Mouse (Mus musculus): ENCODE measurements at regions not wholly inside any gene's neighbourhood (a gene's known extent, or its start where the extent isn't known, plus 50 kb on each side); places are given as distances from the start of the nearest gene placed in this dataset.
A peak's percentile ranks its signal among the peaks of the same experiment; 100 is the strongest.

DNA sequence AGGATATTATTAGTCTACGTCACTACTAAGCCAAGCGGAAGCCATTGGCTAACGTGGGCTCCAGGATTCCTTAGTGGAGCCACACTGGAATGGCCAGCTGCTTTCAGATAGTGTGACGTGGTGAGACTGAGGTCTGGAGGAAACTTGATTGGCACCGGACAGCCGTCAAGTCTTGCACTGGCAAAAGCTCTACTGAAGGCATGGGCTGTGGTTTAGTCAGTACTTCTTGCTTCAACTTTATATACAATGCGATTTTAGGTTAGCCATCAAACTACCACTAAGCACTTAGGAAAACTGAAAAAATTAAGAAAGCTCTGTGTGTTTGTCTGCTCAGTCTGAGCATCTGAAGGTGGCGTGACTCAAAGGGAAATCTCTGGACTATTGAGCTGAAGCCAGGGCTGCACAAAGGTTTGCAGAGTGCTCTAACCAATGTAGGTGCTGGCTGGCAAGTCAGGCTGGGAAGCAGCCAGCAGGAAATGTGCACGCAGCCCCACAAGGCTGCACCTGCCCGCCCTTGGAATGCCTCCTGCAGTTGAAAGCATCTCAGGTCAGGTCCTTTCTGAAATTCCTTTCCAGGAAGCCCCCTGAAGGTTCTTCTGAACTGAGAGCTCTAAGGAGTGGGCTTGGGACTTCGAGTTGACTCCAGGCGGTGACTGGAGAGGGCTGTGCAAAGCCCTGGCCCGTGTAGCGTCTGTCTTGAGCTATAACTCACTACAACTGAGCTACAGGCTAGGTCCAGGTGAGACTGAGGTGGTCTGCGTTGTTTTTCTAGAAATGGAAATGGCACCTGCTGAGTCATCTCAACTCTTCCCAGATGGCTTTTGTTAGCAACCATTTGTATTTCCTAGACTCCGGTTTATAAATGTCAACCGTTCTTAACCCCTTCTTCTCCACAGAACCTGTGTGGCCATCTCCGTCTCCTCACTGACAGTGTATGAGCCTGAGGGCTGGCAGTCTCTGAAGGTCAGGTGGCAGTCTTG, 172.2 kb upstream of the Id2 start:
- DNase-seq (ENCODE audit: low spot score in 2 of 2), result no peak

DNA sequence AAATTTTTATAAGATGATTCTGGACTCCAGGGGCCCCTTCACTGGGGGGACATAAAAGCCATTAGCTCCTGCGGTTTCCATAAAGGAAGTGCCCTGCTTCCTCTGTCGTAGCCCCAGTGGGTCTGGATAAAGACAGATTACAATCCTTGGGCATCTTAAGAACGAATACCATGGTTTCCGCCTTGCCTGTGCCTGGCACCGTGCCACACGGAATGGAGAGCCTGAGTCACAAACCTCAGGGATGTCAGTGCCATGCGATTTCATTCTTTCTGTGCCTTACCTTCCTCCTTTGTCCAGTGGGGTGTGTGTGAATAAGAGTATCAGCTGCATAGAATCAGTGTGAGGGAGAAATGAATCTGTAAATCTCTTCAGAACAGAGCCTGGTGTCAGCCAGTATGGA, 171.4 kb upstream of the Id2 start:
- no peak for DNase-seq (ENCODE audit: low spot score in 2 of 2)

DNA sequence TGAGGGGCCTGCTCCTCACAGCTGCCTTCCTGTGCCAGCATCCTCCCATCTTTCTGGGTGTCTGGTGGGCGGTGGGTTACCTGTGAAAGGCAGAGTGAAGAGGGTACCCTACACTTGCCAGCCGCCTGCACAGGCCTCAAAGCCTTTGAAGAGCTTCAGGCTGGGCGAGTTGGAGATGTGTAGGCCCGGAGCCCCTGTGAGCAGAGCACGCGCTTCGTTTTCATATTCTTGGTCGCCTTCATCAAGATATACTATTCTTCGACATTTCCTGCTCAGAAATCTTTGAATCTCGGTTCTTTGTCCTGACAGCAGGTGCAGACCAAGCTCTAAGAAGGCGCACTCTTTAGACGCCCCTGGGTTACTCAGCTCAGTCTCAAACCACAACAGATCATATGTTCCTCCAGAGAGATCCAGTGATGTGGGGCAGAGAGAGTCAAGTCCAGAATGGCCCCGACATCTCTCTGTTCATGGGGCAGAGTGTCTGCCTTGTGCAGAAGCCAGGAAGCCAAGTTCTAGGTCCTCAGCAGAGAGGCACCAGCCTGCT, 170.7 kb upstream of the Id2 start:
- no peak for DNase-seq (ENCODE audit: low spot score in 2 of 2)

DNA sequence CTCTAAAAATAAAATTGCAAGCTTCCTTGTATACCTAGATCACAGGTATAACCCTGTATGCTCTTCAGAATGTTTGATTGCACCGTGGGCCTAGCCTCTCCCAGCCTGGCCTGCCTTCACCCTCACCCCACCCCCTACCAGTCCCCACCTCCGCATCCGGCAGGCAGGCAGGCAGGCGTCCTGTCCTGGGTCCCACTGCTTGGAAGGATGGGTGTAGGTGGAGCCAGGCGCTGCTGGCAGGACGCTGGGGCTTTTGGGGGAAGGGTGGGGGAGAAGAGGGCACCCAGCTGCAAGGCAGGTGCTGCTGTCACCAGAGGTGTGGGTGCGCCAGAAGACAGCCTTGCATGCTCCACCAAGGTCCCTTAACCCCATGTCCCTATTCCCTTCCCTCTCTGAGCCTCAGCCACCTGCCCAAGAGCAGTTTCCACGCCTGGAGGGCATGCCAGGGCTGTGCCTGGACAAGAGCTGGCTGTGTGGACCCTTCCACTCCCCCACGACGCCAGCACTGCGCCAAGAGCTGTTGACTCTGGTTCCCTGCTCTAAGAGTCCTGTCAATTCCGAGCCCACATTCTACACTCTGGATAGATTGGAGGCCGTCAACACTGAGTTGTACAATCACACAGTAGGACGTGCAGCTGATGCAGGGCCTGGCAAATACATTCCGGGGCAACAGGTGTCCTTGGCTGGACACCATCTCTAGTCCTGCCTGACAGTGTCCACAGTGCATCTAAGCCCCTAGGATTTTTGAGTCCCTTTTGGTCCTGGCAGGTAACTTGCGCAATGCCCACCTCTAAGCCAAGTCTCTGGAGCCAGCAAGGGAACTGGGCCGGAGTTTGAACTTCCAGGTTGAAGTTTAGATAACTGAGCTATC, 170.0 kb upstream of the Id2 start:
- DNase-seq (ENCODE audit: low spot score in 2 of 2), result no peak

DNA sequence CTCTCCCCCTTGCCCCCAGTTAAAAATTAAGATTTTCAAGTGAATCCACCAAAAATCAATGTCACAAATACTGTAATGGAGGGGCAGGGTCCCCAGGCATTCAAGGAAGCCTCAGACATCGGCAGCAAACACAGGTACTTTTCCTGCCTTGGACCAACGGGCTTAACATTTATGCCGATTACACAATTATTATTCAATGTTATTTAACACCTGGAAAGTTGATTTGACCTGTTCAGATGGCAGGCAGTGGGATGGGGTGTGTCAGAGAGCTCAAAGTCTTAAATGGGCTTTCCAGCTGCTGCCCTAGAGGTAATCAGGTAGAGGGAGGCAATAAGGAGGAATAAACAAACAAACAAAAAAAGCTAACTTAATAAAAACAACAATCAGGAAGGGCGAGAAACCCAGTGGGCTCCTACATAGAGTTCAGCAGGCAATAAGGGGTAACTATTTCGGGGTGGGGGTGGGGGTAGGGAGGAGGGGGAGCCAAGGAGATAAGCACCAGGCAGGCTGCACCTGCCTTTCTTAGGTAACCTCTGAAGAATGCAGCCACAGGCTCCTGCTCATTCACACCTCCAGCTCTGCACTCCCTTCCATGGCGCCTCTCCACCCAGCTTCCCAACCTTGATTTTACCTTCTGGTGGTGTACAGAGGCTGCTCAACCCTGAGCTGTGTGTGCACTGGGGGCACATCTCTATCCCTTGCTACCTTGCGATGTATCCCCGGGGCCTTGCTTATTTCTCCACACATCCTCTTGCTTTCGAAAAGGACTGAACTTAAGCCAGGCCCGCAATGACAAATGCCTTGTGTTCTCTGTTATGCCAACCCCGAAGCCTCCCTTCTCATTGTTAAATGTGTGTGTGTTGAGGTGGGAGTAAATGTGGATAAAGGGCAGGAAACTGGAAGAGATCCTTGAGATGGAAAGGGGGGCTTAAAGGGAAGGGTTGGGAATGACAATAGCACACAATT, 168.9 kb upstream of the Id2 start:
- DNase-seq (ENCODE audit: low spot score in 2 of 2), result no peak

DNA sequence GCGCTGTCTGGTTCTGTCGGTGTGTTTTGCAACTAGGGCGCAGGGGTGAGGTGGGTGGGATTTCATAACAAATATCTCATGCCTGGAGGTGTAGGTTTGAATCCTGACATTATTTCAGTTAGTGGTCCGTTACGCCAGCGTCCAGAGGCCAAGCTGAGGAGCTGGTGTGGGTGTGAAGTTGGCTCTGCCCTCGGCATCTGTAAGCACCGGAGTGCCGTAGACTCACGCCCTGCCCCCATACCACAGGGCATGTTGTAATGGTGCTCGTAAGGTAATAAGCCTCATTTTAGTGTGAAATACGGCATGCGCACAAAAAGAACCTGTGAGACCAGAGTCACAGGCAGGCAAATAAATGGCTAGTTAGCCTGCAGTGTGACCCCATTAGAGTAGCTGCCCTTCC, 168.1 kb upstream of the Id2 start:
- no peak for DNase-seq (ENCODE audit: low spot score in 2 of 2)

DNA sequence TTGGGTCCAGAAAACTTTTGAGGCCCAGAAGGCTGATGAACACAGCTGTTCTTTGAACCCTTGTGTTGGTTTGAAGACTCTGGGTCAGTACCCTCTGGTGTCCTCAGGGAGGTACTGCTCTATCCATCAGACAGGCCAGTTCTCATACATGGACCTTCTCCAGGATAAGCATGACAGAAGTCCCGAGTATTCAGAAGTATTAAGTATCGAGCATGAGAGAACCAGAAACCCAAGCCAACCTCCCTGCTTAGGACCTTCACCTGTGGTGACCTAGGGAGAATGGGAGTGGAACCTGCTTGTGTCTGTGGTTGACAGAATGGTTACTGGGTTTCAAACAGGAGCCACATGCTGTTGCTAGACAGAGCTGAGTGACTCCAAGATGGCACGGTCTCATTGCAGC, 167.5 kb upstream of the Id2 start:
- no peak for DNase-seq (ENCODE audit: low spot score in 2 of 2)

DNA sequence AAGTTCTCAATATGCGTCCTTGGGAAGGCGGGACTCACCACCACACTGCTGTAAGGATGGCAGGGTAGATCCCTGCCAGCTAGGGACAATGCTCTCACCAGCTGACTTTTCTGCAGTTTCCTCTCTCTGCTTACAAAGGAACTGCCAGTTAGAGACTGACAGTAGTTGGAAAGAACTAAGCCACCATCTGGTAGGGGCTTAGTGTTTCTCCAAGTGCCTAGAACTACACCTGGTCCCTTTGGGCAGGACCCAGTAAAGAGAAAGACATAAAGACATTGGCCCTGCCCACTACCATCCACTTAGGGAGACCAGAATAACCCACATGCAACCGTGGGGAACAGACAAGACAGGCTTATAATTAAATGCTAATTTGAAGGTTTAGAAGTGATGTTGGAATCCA, 165.5 kb upstream of the Id2 start:
- DNase-seq (ENCODE audit: low spot score in 2 of 2), result no peak

DNA sequence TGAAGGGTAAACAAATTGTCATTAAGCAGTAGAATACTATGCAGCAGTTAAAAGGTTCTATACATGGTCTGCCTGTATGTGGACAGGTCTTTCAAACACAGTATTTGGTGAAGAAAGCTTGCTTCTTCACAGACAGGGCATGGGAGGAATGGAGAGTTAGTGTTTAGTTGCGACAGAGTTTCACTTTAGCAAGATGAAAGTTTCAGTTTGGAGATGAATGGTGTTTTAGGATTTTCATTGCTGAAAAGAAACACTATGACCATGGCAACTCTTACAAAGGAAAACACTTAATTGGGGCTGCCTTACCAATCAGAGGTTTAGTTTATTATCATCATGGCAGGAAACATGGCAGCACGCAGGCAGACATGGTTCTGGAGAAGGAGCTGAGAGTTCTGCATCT, 162.2 kb upstream of the Id2 start:
- no peak for DNase-seq (ENCODE audit: low spot score in 2 of 2)

DNA sequence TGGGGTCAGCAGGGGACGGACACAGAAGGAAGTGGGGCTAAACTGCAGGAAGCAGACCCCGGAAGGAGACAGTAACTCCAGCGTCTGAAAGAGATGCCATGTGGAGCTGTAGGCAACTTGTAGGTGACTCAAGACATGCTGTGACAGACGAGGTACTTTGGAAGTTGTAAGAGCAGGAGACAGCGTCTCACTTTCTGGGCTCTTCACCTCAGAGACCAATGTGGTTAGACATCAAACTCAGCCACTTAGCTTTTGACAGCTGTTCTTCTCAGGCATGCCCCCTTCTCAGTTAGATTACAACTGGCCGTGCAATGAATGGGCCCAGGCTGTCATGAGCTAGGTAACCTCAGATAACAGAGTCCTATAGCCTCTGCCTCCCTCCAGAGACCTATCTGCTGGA, 159.3 kb upstream of the Id2 start:
- DNase-seq (ENCODE audit: low spot score in 2 of 2), result no peak

DNA sequence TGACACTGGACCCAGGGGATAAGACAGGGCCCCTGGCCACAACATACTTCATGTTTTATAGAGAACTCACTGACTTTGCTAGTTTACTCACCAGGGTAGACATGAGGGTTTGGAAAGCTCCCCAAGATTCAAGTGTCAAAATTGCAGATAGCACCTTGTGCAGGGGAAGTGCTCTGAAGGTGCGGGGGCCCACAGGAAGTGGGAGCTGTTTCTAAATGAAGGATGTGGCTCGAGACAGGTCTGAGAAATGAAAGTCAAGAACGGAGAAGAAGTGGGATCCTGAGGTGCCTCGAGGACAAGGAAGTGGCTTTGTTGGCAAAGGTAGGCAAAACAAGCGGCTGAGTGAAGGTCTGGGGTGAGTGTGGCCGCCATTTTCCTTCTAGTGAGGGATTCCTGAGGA, 157.8 kb upstream of the Id2 start:
- no peak for DNase-seq (ENCODE audit: low spot score in 2 of 2)

DNA sequence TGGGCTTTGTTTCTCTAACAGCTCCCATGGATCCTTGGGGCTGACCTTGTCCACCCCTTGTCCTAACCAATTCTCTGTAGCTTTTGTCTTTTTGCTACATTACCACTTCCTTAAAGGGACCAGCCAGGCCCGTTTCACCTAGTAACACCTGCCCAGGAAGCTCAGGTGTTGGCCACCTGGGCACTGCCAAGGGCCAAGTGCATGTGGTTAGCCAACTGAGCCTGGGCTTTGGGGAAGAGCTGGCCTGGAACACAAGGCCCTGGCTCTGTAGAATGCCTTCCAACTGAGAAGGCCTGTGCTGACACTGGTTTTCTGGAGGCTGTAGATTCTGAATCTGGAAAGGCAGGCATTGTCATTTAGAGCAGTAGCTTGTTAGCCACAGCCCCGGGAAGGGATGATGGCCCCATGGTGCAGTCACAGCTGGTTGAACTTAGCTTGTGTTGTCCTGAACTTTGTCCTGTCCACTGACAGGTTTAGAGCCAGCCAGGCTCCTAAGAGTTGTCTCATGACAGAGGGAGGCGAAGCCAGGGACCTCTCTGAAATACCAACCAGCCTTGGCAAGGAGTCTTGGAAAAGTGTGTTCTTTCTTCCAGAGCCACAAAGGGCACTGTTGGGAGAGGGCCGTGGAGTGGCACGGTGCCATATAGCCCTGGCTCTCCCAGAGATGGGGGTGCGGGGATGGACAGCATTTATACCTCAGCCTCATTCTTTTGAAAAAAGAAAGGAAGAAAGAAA, 156.0 kb upstream of the Id2 start:
- DNase-seq (ENCODE audit: low spot score in 2 of 2), result peak in 1 of 2 experiments; percentile 49

DNA sequence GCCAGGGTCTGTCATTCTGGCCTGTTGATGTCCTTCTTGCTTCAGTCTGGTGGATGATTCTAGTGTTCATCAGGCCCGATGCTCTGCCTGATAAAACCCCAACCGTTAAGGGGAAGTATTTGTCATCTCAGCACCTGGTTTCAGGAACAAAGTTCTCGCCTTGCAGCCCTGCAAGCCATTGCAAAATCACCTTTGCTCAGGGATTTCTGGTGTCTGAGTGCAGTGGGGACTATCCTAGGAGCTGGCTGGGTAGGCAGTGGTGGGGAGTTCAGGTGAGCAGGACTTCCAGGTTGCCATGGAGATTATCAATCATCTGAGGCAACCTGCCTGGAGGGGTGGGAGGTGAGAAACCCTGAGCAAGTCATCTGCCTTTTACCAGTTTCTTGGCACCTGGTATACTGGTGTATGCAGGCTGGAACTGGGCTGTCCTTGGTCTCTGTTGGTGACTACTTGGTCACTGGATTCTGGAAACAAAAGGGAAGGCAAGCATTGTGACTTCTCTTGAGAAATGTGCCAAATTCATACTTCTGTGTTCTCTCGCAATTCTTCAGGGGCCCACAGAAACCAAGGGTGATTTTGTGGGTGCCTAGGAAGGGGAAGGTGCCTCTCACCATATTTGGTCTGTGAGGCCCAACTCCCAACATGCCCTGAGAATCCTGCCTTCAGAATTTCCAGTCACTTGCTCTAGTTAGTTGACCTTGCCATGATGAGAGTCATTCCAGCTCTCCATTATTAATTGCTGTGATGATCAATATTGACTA, 154.7 kb upstream of the Id2 start:
- no peak for DNase-seq (ENCODE audit: low spot score in 2 of 2)

DNA sequence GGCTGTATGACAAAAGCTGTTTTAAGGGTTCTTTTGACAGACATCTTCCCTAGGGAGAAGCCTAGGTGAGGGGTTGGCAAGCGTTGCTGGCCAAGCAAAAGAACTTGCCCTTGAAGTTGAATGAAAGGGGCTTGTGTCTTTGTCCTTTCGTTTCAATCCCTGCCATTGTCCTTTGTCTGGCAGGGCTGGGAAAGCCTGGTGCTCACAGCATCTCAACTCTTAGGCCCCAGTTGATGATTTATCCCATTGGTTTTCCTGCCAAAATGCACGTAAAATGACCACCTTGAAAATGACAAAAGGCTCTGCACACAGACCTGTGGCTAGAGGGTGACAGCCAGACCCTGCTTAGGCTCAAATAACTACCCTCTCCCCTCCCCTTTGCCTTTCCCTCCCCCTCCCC, 153.9 kb upstream of the Id2 start:
- DNase-seq (ENCODE audit: low spot score in 2 of 2), result no peak

DNA sequence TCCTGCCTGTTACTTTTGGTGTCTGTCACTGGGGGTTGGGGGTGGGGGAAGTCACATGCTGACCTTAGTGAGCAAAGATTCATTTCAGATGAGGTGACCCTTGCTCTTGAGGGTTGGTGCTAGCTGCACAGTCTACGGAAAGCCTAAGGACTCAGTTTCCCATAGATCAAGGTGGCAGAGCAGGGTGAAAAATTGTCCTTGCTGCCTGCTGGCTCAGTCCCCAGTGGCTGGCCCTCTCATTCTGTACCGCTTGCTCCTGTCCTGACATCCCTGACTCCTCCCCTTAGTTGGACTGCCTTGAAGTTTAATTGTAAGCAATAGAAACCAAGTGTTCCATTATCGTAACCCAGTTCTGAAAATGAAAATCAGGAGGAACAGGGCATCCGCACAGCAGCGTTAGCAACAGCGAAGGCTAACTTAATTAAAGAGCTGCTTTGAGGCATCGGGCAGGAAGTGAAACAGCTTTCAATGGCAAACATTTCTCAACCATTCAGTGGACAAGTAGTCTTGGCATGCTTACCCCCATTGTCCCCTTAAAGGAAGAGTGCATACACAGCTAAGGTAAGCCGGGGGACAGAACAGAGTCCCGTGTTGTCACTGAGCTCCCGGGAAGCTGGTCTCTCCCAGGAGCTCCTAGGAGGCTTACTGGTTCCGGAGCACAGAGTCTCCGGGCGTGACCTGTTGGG, 151.9 kb upstream of the Id2 start:
- DNase-seq (ENCODE audit: low spot score in 2 of 2), result peak in 1 of 2 experiments; percentile 33

DNA sequence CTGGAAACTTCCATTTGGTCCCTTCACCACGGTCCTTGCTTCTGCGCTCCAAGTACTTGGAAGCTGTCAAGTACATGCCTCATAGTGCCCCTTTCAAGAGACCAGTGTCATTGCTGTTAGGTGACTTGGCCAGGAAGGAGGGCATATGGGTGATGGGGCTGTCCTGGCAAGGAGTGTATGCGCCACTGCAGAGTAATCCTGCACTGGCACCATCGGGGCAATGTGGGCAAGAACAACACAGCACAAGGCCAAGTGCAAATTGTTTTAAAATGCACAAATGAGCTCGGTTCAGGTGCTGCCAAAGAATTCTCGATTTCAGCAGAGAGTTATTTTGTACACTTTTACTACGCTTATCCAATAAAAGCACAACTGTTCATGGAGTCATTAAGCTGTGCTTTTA, 149.6 kb upstream of the Id2 start:
- DNase-seq (ENCODE audit: low spot score in 2 of 2), result peak; percentile 22 to 74

DNA sequence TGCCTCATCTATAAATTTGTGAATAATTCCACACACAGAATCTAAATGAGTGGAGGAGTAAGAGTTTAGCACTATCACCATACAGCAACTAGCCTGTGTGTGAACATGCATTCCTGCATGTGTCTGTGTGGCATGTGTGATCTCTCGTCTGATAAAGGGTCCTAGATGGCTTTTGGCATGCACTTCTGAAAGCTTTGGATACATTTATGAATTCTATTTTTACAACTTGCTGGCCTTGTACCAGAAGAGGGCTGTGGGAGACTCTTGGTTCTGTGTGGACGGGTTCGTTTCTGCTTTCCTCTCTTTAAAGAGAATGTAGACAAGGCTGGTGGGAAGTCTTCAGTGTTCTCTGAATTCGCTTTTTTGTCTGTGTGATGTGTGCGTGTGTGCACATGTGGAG, 148.7 kb upstream of the Id2 start:
- no peak for DNase-seq (ENCODE audit: low spot score in 2 of 2)

DNA sequence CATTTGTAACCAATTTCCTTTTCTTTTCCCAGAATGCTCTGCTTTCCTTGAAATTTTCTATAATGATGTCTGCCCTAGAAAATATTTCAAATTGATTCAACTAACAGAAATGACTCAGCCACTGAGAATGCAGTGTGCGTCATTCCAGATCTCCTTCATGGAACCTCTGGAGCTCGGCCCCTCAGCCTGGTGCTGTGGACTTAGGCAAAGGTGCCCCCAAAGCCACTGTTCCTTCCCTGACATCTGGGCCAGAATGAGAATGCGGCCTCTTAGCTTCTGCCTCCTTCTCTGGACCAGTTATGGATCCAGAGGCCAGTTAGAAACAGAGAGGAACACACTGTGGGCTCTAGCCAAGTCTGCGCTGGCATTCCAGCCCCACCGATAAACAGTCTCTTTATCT, 148.3 kb upstream of the Id2 start:
- DNase-seq (ENCODE audit: low spot score in 2 of 2), result no peak

DNA sequence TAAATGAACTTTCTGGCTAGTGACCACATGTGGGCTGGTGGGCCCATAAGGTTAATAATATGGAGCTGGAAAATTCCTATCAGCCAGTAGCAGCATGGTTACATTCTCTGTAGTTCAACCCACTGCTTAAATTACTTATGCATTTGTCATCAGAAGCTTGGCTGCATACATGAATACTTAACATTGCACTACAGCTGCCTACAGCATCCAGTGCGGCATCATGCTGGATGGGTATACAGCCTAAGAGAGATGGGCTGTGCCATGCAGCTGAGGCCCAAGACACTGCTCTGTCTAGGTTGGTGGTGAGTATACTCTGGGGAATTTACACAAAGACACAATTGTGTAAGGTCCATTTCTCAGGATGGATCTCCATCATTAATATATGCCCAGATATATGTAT, 147.7 kb upstream of the Id2 start:
- DNase-seq (ENCODE audit: low spot score in 2 of 2), result no peak
